Mouse (Mus musculus) MN1 (cell line): ENCODE results near the gene Stard10.
A peak's percentile ranks its signal among the peaks of the same experiment; 100 is the strongest.

Source experiments
- DNase-seq: peaks from one replicate; pipeline ENCODE4 v3.0.0-alpha.2; 2016; ENCODE audit warnings: low spot score

Stard10 gene

DNA sequence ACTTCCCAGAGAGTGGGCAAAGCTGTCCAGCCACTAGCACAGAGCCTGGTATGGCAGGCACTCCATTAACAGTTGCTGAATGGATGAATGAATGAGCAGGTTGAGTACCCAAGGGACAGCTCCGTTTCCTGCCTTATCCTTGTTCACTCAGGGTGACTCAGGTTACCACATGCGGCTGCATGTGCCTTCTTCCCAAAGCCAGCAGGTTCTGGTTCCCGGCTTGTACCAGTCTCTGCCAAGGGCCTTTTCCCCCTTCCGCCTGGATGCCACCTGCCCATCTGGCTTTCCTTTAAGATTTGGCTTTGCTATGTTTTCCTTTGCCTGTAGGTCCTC lies 13.9 kb downstream of the Stard10 start:
- peak; percentile 40 for DNase-seq

- DNase-seq = peak; percentile 39
Measured at GRCm38 (mm10) chr7:101332045-101332831, 15.4 kb downstream of the Stard10 start.

DNA sequence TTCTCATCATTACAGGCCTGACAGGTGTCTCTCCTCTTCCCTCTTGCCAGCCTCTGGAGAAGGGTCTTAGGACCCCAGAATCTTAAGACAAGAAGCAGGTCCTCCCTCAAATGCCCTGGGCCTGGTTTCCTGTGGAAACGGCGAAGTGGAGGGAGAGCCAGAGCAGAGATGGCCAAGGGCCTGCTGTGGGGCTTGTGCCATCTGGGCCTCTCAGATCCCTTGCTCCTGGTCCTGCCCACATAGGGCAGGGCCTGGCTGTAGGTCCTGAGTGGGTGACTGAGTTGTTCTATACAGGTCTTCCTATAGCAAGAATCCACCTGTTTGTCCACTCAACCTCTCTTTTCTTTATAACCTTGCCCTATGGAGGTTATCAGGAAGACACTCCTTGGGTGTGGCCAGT lies 18.3 kb downstream of the Stard10 start:
- no peak for DNase-seq

GRCm38 (mm10) chr7:101336686-101337085 lies 19.8 kb downstream of the Stard10 start:
- no peak for DNase-seq

GRCm38 (mm10) chr7:101337401-101337800 lies 20.5 kb downstream of the Stard10 start:
- DNase-seq = no peak

GRCm38 (mm10) chr7:101341405-101341804 lies 24.5 kb downstream of the Stard10 start:
- DNase-seq = no peak

DNA sequence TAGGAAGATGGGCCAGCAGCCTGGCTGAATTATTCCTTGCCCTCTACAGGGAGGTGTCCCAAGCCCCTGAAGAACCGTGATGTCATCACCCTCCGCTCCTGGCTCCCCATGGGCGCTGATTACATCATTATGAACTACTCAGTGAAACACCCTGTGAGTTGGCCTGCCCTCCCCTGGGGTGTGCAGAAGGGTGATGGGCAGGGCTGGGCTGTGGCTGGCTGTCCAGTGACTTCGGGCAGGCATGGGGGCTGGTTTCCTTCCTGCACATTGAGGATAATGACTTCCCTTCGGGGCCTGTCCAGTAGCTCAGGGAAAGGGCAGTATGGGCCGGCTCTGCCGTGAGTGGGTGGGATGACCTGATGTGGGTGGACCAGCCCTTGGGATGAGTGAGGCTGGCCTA lies 26.2 kb downstream of the Stard10 start:
- no peak for DNase-seq

- no peak for DNase-seq
Measured at GRCm38 (mm10) chr7:101344892-101345291, 28.0 kb downstream of the Stard10 start.

DNA sequence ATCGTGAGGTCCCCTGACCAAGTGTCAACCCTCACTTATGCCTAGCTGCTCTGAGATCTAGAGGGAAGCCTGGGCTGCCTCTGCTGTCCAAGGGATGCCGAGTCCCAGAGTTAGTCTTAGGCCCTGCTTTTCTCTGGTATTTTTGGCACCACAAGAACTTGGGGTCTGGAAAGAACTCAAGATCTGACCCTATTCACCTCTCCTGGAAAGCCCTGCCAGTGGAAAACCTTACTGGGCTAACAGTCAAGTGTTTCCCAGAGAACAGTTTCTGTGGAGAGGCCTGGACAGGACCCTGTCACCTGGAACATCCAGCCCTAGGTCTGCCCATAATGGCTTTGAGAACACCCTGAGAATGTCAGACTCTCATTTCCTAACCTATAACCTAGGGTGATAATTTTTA lies 30.1 kb downstream of the Stard10 start:
- DNase-seq = no peak

- DNase-seq = peak; percentile 76
Measured at GRCm38 (mm10) chr7:101347767-101348270, 30.9 kb downstream of the Stard10 start, which contains the start of gene Arap1. Arap1 (plus strand) TSS chr7:101348067.

- no peak for DNase-seq
Measured at GRCm38 (mm10) chr7:101348312-101348711, 31.4 kb downstream of the Stard10 start.

GRCm38 (mm10) chr7:101349861-101350260 lies 33.0 kb downstream of the Stard10 start:
- DNase-seq = peak; percentile 36

- DNase-seq = no peak
Measured at GRCm38 (mm10) chr7:101352404-101352803, 35.5 kb downstream of the Stard10 start.

- DNase-seq = no peak
Measured at GRCm38 (mm10) chr7:101354423-101354822, 37.5 kb downstream of the Stard10 start.

DNA sequence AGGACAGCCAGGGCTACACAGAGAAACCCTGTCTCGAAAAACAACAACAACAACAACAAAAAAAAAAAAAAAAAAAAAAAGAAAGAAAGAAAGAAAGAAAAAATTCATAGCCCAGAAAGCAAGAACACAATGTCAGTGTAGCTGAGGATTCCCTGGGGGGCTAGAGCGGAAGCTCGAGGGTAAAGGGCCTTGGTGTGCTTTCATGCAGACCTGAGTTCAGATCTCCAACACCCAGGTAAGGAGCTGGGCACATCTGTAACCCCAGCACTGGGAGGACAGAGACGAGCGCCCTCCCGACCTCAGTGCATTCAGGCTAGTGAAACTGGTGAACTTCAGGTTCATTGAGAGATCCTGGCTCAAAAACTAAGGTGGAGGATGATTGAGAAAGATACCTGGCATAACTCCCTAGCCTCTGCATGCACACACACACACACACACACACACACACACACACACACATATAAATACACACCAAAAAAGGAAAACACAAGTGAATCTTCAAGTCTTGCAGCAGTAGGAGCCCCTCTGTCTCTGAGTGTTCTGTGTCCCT lies 38.7 kb downstream of the Stard10 start:
- no peak for DNase-seq

- DNase-seq = no peak
Measured at GRCm38 (mm10) chr7:101356868-101357267, 40.0 kb downstream of the Stard10 start.

DNA sequence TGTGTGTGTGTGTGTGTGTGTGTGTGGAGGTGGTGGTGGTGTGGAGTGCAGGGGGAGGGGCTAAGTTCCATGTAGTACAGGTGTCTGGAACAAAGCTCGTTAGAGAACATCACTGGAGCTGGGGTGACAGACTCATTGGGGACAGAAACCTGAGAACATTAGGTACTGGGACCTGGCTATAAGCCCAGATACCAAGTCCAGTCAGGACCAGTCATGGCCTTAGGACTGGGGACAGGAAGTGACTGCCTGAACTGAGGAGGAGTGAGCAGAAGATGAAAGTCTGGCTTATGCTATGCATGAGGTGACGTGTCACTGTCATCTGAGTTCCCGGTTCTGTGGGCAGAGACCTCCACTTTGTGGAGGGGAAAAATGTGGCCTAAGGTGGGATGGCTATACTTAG lies 43.5 kb downstream of the Stard10 start:
- no peak for DNase-seq

DNA sequence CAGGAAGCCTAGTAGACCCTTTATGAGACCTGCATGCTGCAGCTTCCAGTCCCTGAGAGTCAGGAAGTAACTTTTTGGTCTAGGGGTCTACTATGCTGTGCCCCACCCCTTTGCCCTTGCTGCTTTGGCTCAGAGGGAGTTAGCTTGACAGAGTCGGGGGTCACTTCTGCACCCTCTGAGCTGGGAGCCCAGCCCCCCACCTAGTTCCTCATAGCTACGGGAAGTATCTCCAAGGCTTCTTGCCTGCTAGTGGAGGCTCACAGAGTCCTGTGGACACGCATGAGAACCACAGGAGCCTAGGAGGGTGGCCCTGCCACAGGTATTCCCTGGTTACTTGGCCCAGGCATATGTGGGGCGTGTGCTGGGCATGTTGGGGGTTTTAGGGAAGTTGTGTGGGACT lies 44.1 kb downstream of the Stard10 start:
- DNase-seq = no peak

- no peak for DNase-seq
Measured at GRCm38 (mm10) chr7:101361767-101362166, 44.9 kb downstream of the Stard10 start.

DNA sequence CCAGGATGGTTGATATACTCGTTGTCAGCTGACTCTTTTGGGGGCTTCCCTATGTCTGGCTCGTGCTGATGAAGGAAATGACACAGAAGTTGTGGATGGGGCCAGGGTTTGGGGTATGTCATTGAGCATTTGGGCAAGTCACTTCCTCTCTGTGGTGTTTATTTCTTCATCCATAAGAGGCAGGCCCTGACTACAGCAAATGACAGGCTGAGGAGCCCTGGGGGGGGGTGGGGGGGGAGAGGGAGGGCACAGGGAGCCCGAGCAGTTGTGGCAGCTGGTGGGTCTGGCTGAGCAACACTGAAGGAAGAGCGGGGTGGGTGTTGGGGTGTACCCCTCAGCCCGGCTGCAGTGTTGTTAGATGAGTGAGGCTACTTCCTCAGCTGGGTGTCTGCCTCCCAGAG lies 45.9 kb downstream of the Stard10 start:
- no peak for DNase-seq

DNA sequence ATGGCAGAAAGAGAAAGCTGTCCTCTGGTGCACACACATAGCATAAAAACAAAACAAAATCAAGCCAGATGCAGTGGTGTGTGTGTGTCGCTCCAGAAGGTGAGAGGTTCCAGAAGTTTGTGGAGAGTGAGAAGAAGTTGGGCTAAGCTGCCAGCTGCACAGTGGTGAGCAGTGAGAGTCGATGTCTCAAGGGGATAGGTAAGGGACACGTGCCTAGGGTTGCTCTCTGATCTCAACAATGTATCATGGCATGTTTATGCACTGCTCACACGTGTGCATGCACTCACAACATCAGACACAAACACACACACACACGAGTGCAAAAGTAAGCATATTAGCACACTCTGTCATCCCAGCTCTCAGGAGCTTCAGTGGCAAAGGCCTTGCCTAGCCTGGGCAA lies 47.0 kb downstream of the Stard10 start:
- no peak for DNase-seq

DNA sequence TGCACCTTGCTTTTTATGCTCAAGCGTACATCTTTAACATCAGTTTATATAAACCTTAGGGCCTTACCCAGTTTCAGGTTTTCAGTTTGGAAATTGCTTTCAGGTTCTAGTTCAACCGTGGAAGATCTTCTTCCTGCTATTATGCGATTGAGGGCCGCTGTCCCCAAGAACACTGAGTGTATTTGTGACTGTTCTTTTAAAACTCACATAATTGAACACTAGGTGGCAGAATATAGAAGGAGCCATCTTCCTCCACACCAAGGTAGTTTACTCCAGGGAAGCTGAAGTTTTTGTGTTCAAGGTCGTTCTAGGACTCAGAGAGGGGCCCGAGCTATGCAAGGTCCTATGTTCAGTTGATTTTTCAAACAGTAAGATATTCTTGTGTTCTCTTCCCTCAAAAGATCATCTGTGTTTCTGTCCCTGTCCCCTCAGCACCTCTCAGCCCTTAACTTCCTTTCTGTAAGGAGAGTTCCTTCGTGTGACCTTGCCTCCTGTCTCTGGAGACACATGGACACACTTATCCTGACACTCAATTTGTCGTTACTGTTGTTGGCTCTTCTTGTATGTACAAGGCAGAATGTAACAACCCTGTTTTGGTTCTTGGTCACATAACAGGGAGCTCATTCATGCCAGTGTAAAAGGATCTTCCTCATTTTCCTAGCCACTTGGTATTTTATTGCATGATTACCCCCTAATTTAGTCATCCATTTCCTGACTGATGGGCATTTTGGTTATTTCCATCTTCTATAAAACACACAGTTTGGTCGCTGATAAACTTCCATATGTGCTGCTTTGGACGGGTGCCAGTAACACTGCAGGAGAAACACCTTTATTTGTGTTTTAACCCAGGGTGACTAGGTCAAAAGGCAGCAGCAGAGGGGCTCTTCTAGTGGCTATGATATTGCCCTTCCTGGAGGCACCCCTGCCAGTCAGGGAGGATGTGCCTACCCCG lies 51.3 kb downstream of the Stard10 start:
- DNase-seq = no peak

- DNase-seq = no peak
Measured at GRCm38 (mm10) chr7:101369666-101370065, 52.8 kb downstream of the Stard10 start.
